In the genomic region with DNA sequence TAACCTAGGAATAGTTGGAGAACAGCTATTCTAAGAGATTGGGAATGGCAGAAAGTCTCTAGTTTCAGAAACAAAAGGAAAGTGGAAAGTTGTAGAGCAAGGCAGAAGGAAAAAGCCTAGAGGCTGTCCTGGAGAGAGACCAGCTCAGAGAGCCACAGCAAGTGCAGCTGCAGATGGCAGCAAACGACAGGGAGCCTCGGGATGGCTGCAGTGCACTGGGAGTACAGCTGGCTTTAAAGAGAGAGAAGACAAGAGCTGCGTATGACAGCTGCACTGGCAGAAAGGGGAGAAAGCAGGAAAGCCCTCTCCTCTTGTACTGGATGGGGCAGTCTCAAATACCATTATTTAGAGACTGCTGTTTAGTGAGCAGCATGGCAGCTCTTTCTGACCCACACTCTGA, we compare ENCODE assay signal across 8 mouse cellular contexts. TPM values are rescaled to one million over a fixed set of nuclear protein-coding genes. Genes with fewer than 3 reads are reported as not detected.
A peak's percentile ranks its signal among the peaks of the same experiment; 100 is the strongest.
DNase-seq lines count a peak whose midpoint lies in the region; ATAC-seq lines count a peak whose summit lies in the region.

No protein-coding gene starts in this region.

- ATAC-seq in kidney, embryonic 16.5 days (ENCODE audit: low FRiP score, low TSS enrichment): 0 out of 2 replicates have a peak, but pooled peaks have one; percentile 49
- ATAC-seq in kidney, embryonic 15.5 days (replicated peaks; ENCODE audit: low FRiP score): no peak

- 13% methylated on average over 3 of the region's 3 CpGs for WGBS in kidney, embryonic 16.5 days
- WGBS in kidney, embryonic 15.5 days: 22% methylated on average over 3 of the region's 3 CpGs

- no peak overlapping the region for H3K9ac ChIP-seq in kidney, embryonic 16.5 days (replicated peaks; ENCODE audit: low read length)
- no peak overlapping the region for H3K9ac ChIP-seq in kidney, embryonic 15.5 days

- no peaks in the 10 kb centered on the region for H3K27me3 ChIP-seq in kidney, embryonic 16.5 days (ENCODE audit: insufficient read depth, low read length)
- H3K27me3 ChIP-seq in kidney, embryonic 15.5 days: no peaks in the 10 kb centered on the region

- DNase-seq in NIH3T3 (ENCODE audit: low read depth): peak; percentile 4
- DNase-seq in brain, adult 2 months (ENCODE audit: low read depth, low spot score): peak; percentile 74
- peak; percentile 45 for DNase-seq in kidney, postnatal 14 days
- no peak for DNase-seq in thymus, postnatal 0 days (ENCODE audit: low spot score)
- no peak for DNase-seq in cerebellum, adult 9-11 months
- DNase-seq in spleen, postnatal 14 days (ENCODE audit: low spot score in 2 of 2): no peak

- no peaks in the 10 kb centered on the region for H3K4me1 ChIP-seq in kidney, embryonic 16.5 days (ENCODE audit: insufficient read depth, low read length)
- H3K4me1 ChIP-seq in kidney, embryonic 15.5 days: no peaks in the 10 kb centered on the region

- no peak overlapping the region for H3K4me3 ChIP-seq in kidney, embryonic 16.5 days (ENCODE audit: low read length)
- no peak overlapping the region for H3K4me3 ChIP-seq in kidney, embryonic 15.5 days (replicated peaks)

- H3K27ac ChIP-seq in kidney, embryonic 16.5 days (ENCODE audit: low read length): no peak overlapping the region
- no peak overlapping the region for H3K27ac ChIP-seq in kidney, embryonic 15.5 days

- no peaks in the 10 kb centered on the region for H3K9me3 ChIP-seq in kidney, embryonic 16.5 days (ENCODE audit: low read length)
- no peaks in the 10 kb centered on the region for H3K9me3 ChIP-seq in kidney, embryonic 15.5 days (replicated peaks)

- no peak overlapping the region for H3K4me2 ChIP-seq in kidney, embryonic 16.5 days (replicated peaks; ENCODE audit: low read depth, low read length)
- no peak overlapping the region for H3K4me2 ChIP-seq in kidney, embryonic 15.5 days

- no peaks in the 10 kb centered on the region for H3K36me3 ChIP-seq in kidney, embryonic 16.5 days (ENCODE audit: insufficient read depth, low read length)
- H3K36me3 ChIP-seq in kidney, embryonic 15.5 days: no peaks in the 10 kb centered on the region

RNA-seq across cellular contexts. Expression of a gene that starts 37.7 kb away (rescaled TPM):
- 1.5 and 4.0 TPM in 2 replicates for polyA plus RNA-seq in kidney, embryonic 16.5 days (2015; fragmentation: Nextera tagmentation; extraction: Ambion mirVana)
- 2.9 and 3.2 TPM in 2 replicates for polyA plus RNA-seq in kidney, embryonic 15.5 days (2015; fragmentation: Nextera tagmentation; extraction: Ambion mirVana)
- 0.07 and 0.09 TPM in 2 replicates for polyA plus RNA-seq in thymus, postnatal 0 days (2015; fragmentation: Nextera tagmentation; extraction: Ambion mirVana)

Comparison
In these comparisons a context has a peak if more than half of its experiments do, and no peak if none do; other contexts are left out.
1. DNase-seq: peak in NIH3T3 (single experiment), brain, adult 2 months (single experiment) and kidney, postnatal 14 days (single experiment); none in thymus, postnatal 0 days (single experiment), cerebellum, adult 9-11 months (single experiment) and spleen, postnatal 14 days (0 of 2).